Mouse (Mus musculus) adrenal gland, postnatal 25 days (tissue): Measurements from ENCODE around the gene Llcfc1. TPM values are rescaled to one million over a fixed set of nuclear protein-coding genes. Genes with fewer than 3 reads are reported as not detected.

Experiments
- DNase-seq: peaks from one replicate; pipeline ENCODE4 v3.0.0; 2021; ENCODE audit warnings: mixed read lengths
- total RNA-seq: library from RNA; stranded (reverse); gene quantifications from 2 replicates; pipeline ENCODE4 v1.2.3, GENCODE M21; 2021

The Llcfc1 gene
- total RNA-seq, 1 experiment from 2014 or later, result not detected

- DNase-seq, result no peak
These were observed 19.9 kb downstream of the Llcfc1 start, which contains the start of gene Kel for GRCm38 (mm10) chr6:41704123-41704522. Gene Kel, minus strand, starts transcription at chr6:41704339.

GRCm38 (mm10) chr6:41706275-41706674 lies 22.0 kb downstream of the Llcfc1 start:
- no peak for DNase-seq

- no peak for DNase-seq
These were observed 26.1 kb downstream of the Llcfc1 start for GRCm38 (mm10) chr6:41710281-41710680.

GRCm38 (mm10) chr6:41721430-41721829 lies 37.2 kb downstream of the Llcfc1 start:
- DNase-seq, result no peak

- DNase-seq, result peak; percentile 1
These were observed 43.9 kb downstream of the Llcfc1 start for GRCm38 (mm10) chr6:41727989-41728609.

- no peak for DNase-seq
These were observed 50.7 kb downstream of the Llcfc1 start for GRCm38 (mm10) chr6:41734719-41735470.

Other genes starting within 250 kb of the Llcfc1 start
- not detected in 2 replicates for gene Gm10334, start 238.3 kb upstream of the Llcfc1 start, total RNA-seq
- not detected in 2 replicates for gene Prss1, start 225.5 kb upstream of the Llcfc1 start, total RNA-seq
- gene Prss2, start 162.6 kb upstream of the Llcfc1 start, total RNA-seq, result not detected in 2 replicates
- gene Ephb6, start 78.9 kb upstream of the Llcfc1 start, total RNA-seq, result 24.7 and 30.3 TPM in 2 replicates
- not detected in 2 replicates for gene Trpv6, start 48.0 kb upstream of the Llcfc1 start, total RNA-seq
- gene Trpv5, start 3.7 kb upstream of the Llcfc1 start, total RNA-seq, result not detected in 2 replicates
- not detected in 2 replicates for gene Kel, start 19.9 kb downstream of the Llcfc1 start, total RNA-seq
- not detected in 2 replicates for gene Olfr459, start 90.7 kb downstream of the Llcfc1 start, total RNA-seq
- not detected in 2 replicates for gene Pip, start 163.1 kb downstream of the Llcfc1 start, total RNA-seq
- gene Sval2, start 168.6 kb downstream of the Llcfc1 start, total RNA-seq, result not detected in 2 replicates